Mouse (Mus musculus): ENCODE measurements around the gene Nkx2-5.

DNA sequence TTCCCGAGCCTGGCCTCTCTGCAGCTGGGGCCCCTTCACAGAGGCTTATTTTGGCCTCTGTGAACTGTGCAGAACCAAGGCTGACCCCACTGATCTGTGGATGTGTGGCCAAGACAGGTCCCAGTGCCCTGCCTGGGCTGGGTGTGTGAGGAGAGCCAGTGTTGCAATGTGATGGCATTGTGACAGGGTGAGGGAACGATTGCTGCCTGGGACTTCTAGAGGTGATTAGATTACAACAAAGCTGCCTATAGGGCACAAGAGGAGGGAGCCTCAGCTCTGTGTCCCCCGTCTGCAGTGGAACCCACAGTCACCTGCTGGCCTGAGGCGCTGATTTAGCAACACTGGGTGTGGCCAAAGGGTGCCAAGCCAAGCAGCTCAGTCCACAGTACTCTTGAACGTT is 23.9 kb upstream of the Nkx2-5 start:
- TF ChIP-seq POLR2A (IDR thresholded peaks at IDR 0.05; ENCODE audit: low read depth, low read length) (no peak), CTCF (IDR thresholded peaks at IDR 0.05; ENCODE audit: borderline replicate concordance, insufficient read depth, low read length) (no peak)

Data from embryonic fibroblast, embryonic 13.5 days (primary cell).